Mouse (Mus musculus): ENCODE results near the gene Epha2. TPM values are rescaled to one million over a fixed set of nuclear protein-coding genes. Genes with fewer than 3 reads are reported as not detected.

The Epha2 gene
- polyA plus RNA-seq, 1 experiment from 2014 or later = 6.9 TPM

GRCm38 (mm10) chr4:141291571-141292375, 9.3 kb upstream of the Epha2 start:
- WGBS = 3% methylated on average over 41 of the region's 47 CpGs
- no peaks in the 10 kb centered on the region for H3K9me3 ChIP-seq (ENCODE audit: low read depth, low read length)
- peak overlapping the region; percentile 29 for H3K9ac ChIP-seq
- ATAC-seq (ENCODE audit: insufficient read depth) (no peak), DNase-seq (peak; percentile 31)
- H3K4me3 ChIP-seq (ENCODE audit: low read depth, low read length) = peak overlapping the region; percentile 24; the same call in 1 of the 2 replicates
- H3K4me2 ChIP-seq = peak overlapping the region; percentile 64
- no peaks in the 10 kb centered on the region for H3K36me3 ChIP-seq (ENCODE audit: insufficient read depth)
- no peak overlapping the region for H3K27ac ChIP-seq (ENCODE audit: low read depth)
- no peak for TF ChIP-seq CTCF (IDR thresholded peaks at IDR 0.05; ENCODE audit: low read depth)
- H3K4me1 ChIP-seq (ENCODE audit: insufficient read depth) = peaks cover 22% of the 10 kb centered on the region
- peaks cover 44% of the 10 kb centered on the region for H3K27me3 ChIP-seq (ENCODE audit: insufficient read depth, low read length)

- 7% methylated on average over 15 of the region's 15 CpGs for WGBS
Observed at GRCm38 (mm10) chr4:141295774-141296186, 5.3 kb upstream of the Epha2 start.

GRCm38 (mm10) chr4:141297934-141298333, 3.1 kb upstream of the Epha2 start:
- Histone ChIP-seq H3K9me3 (ENCODE audit: low read depth, low read length) (no peaks in the 10 kb centered on the region), H3K4me2 (no peak overlapping the region), H3K9ac (no peak overlapping the region), H3K27me3 (ENCODE audit: insufficient read depth, low read length) (peaks cover 27% of the 10 kb centered on the region), H3K36me3 (ENCODE audit: insufficient read depth) (no peaks in the 10 kb centered on the region), H3K4me1 (ENCODE audit: insufficient read depth) (peaks cover 14% of the 10 kb centered on the region), H3K27ac (ENCODE audit: low read depth) (no peak overlapping the region), H3K4me3 (ENCODE audit: low read depth, low read length) (no peak overlapping the region)
- 68% methylated on average over 7 of the region's 7 CpGs for WGBS
- DNase-seq (no peak), ATAC-seq (ENCODE audit: insufficient read depth) (no peak)
- no peak for TF ChIP-seq CTCF (IDR thresholded peaks at IDR 0.05; ENCODE audit: low read depth)

More at GRCm38 (mm10) chr4:141295774-141296186, 5.3 kb upstream of the Epha2 start:
- Histone ChIP-seq H3K36me3 (ENCODE audit: insufficient read depth) (no peaks in the 10 kb centered on the region), H3K4me1 (ENCODE audit: insufficient read depth) (peaks cover 10% of the 10 kb centered on the region), H3K4me2 (peak overlapping the region; percentile 48), H3K27me3 (ENCODE audit: insufficient read depth, low read length) (peaks cover 29% of the 10 kb centered on the region), H3K9ac (peak overlapping the region; percentile 29), H3K27ac (ENCODE audit: low read depth) (no peak overlapping the region), H3K4me3 (ENCODE audit: low read depth, low read length) (0 out of 2 replicates have a peak overlapping the region, but pooled peaks have one; percentile 8), H3K9me3 (ENCODE audit: low read depth, low read length) (no peaks in the 10 kb centered on the region)
- TF ChIP-seq CTCF (IDR thresholded peaks at IDR 0.05; ENCODE audit: low read depth) = no peak
- 0 out of 2 replicates have a peak, but pooled peaks have one; percentile 15 for ATAC-seq (ENCODE audit: insufficient read depth)
- peak; percentile 55 for DNase-seq

- no peak for TF ChIP-seq CTCF (IDR thresholded peaks at IDR 0.05; ENCODE audit: low read depth)
- WGBS = 46% methylated on average over 13 of the region's 13 CpGs
- no peak for ATAC-seq (ENCODE audit: insufficient read depth)
- Histone ChIP-seq H3K9me3 (ENCODE audit: low read depth, low read length) (no peaks in the 10 kb centered on the region), H3K36me3 (ENCODE audit: insufficient read depth) (no peaks in the 10 kb centered on the region), H3K4me1 (ENCODE audit: insufficient read depth) (peaks cover 14% of the 10 kb centered on the region), H3K4me3 (ENCODE audit: low read depth, low read length) (no peak overlapping the region), H3K27me3 (ENCODE audit: insufficient read depth, low read length) (peaks cover 26% of the 10 kb centered on the region), H3K9ac (no peak overlapping the region), H3K4me2 (no peak overlapping the region), H3K27ac (ENCODE audit: low read depth) (no peak overlapping the region)
- DNase-seq = no peak
Observed at GRCm38 (mm10) chr4:141299356-141299755, 1.7 kb upstream of the Epha2 start.

- DNase-seq (no peak), ATAC-seq (ENCODE audit: insufficient read depth) (no peak)
- Histone ChIP-seq H3K4me1 (ENCODE audit: insufficient read depth) (peaks cover 14% of the 10 kb centered on the region), H3K27ac (ENCODE audit: low read depth) (no peak overlapping the region), H3K36me3 (ENCODE audit: insufficient read depth) (no peaks in the 10 kb centered on the region), H3K27me3 (ENCODE audit: insufficient read depth, low read length) (peaks cover 26% of the 10 kb centered on the region), H3K4me2 (no peak overlapping the region), H3K9ac (no peak overlapping the region), H3K9me3 (ENCODE audit: low read depth, low read length) (no peaks in the 10 kb centered on the region), H3K4me3 (ENCODE audit: low read depth, low read length) (no peak overlapping the region)
- 48% methylated on average over 4 of the region's 4 CpGs for WGBS
- no peak for TF ChIP-seq CTCF (IDR thresholded peaks at IDR 0.05; ENCODE audit: low read depth)
Observed at GRCm38 (mm10) chr4:141300196-141300595, 844 bp upstream of the Epha2 start.

- TF ChIP-seq CTCF (IDR thresholded peaks at IDR 0.05; ENCODE audit: low read depth) = no peak
- ATAC-seq (ENCODE audit: insufficient read depth) (peak; percentile 8; the same call in 1 of the 2 replicates), DNase-seq (peak; percentile 43)
- Histone ChIP-seq H3K4me1 (ENCODE audit: insufficient read depth) (peaks cover 7% of the 10 kb centered on the region; the same call in 1 of the 2 replicates), H3K9me3 (ENCODE audit: low read depth, low read length) (no peaks in the 10 kb centered on the region), H3K4me3 (ENCODE audit: low read depth, low read length) (peak overlapping the region; percentile 71), H3K27me3 (ENCODE audit: insufficient read depth, low read length) (peaks cover 26% of the 10 kb centered on the region), H3K4me2 (peak overlapping the region; percentile 90), H3K9ac (peak overlapping the region; percentile 75), H3K36me3 (ENCODE audit: insufficient read depth) (0 out of 2 replicates have a peak, but pooled peaks cover 1% of the 10 kb centered on the region), H3K27ac (ENCODE audit: low read depth) (peak overlapping the region; percentile 45; the same call in 1 of the 2 replicates)
- WGBS = under 1% methylated on average over 51 of the region's 51 CpGs
Observed at GRCm38 (mm10) chr4:141301591-141302427, 769 bp downstream of the Epha2 start.
